Mouse (Mus musculus): ENCODE measurements around the gene Hadh. TPM values are rescaled to one million over a fixed set of nuclear protein-coding genes. Genes with fewer than 3 reads are reported as not detected.

Hadh gene
- polyA plus RNA-seq, 1 experiment from 2014 or later: 113 TPM

DNA sequence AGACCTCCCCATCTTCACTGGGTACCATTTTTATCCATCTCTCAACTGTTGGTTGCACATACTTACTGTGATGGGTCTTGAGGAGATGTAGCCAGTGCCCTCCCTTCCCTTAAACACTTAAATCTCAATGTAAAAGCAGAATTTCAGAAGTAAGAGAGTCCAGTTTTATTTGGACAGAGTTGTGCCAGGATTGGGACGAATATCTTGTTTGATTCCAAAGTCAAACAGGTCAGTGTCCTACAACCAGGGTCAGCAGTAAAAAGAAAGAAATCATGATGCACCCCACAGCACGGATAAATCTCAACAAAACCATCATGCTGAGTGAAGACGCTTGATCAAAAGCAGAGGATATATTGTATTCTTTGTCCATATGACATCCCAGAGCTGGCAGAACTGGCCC, 35.9 kb upstream of the Hadh start:
- Histone ChIP-seq H3K4me2 (no peak overlapping the region), H3K9me3 (ENCODE audit: low read depth, low read length) (peaks cover 12% of the 10 kb centered on the region; the same call in 1 of the 2 replicates), H3K4me3 (ENCODE audit: low read depth, low read length) (no peak overlapping the region), H3K4me1 (ENCODE audit: insufficient read depth) (no peaks in the 10 kb centered on the region), H3K27ac (ENCODE audit: low read depth) (no peak overlapping the region), H3K27me3 (ENCODE audit: insufficient read depth, low read length) (no peaks in the 10 kb centered on the region), H3K9ac (no peak overlapping the region), H3K36me3 (ENCODE audit: insufficient read depth) (no peaks in the 10 kb centered on the region)
- TF ChIP-seq CTCF (IDR thresholded peaks at IDR 0.05; ENCODE audit: low read depth): no peak
- no peak for ATAC-seq (ENCODE audit: insufficient read depth)
- 88% methylated on average over 3 of the region's 3 CpGs for WGBS
- DNase-seq: no peak

DNA sequence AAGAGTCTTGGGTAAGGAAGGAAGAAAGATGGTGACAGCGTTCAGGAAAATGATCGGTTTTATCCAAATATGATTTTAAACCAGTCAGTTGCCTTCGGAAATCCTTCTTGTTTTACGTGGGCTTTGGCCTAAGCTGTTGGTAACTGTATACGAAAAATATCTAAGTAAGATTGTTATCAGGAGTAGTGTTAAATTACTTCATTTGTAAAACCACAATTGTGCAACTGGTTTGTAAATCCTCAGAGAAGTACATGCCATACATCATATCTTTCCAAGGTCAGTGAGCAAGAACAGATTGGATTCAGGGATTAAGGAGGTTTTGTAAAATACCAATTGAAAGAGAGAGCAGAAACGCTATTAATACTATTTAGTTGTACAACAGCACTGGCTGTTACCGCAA, 34.4 kb upstream of the Hadh start:
- H3K9me3 ChIP-seq (ENCODE audit: low read depth, low read length): peaks cover 12% of the 10 kb centered on the region; the same call in 1 of the 2 replicates
- H3K27me3 ChIP-seq (ENCODE audit: insufficient read depth, low read length): no peaks in the 10 kb centered on the region
- WGBS: 85% methylated on average over 7 of the region's 7 CpGs
- TF ChIP-seq CTCF (IDR thresholded peaks at IDR 0.05; ENCODE audit: low read depth): no peak
- no peak overlapping the region for H3K4me2 ChIP-seq
- no peak overlapping the region for H3K27ac ChIP-seq (ENCODE audit: low read depth)
- ATAC-seq (ENCODE audit: insufficient read depth) (no peak), DNase-seq (no peak)
- H3K36me3 ChIP-seq (ENCODE audit: insufficient read depth): no peaks in the 10 kb centered on the region
- H3K4me3 ChIP-seq (ENCODE audit: low read depth, low read length): no peak overlapping the region
- no peaks in the 10 kb centered on the region for H3K4me1 ChIP-seq (ENCODE audit: insufficient read depth)
- no peak overlapping the region for H3K9ac ChIP-seq

DNA sequence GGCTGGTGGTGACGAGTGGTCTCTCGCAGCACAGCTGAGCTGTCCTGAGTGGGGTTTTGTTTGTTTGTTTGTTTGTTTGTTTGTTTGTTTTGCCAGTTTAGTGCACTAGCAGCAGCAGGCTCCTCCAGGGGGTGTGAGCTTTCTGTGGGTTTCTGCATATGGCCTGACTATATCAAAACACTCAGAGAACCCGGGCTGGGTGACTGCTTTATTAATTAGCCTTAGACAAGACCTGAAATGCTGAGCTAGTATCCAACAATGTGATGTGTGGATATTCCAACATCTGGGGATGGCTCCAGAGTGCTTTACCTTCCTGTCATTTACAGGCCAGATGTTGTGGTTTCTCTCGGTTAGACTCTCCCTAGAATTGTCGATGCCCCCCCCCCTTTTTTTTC, 31.4 kb upstream of the Hadh start:
- peak overlapping the region; percentile 100 for H3K4me2 ChIP-seq
- no peaks in the 10 kb centered on the region for H3K36me3 ChIP-seq (ENCODE audit: insufficient read depth)
- peak overlapping the region; percentile 69 for H3K4me3 ChIP-seq (ENCODE audit: low read depth, low read length)
- no peaks in the 10 kb centered on the region for H3K9me3 ChIP-seq (ENCODE audit: low read depth, low read length)
- no peak for TF ChIP-seq CTCF (IDR thresholded peaks at IDR 0.05; ENCODE audit: low read depth)
- no peak overlapping the region for H3K9ac ChIP-seq
- no peaks in the 10 kb centered on the region for H3K27me3 ChIP-seq (ENCODE audit: insufficient read depth, low read length)
- WGBS: 19% methylated on average over 5 of the region's 5 CpGs
- H3K27ac ChIP-seq (ENCODE audit: low read depth): no peak overlapping the region
- DNase-seq (no peak), ATAC-seq (ENCODE audit: insufficient read depth) (no peak)
- H3K4me1 ChIP-seq (ENCODE audit: insufficient read depth): no peaks in the 10 kb centered on the region

DNA sequence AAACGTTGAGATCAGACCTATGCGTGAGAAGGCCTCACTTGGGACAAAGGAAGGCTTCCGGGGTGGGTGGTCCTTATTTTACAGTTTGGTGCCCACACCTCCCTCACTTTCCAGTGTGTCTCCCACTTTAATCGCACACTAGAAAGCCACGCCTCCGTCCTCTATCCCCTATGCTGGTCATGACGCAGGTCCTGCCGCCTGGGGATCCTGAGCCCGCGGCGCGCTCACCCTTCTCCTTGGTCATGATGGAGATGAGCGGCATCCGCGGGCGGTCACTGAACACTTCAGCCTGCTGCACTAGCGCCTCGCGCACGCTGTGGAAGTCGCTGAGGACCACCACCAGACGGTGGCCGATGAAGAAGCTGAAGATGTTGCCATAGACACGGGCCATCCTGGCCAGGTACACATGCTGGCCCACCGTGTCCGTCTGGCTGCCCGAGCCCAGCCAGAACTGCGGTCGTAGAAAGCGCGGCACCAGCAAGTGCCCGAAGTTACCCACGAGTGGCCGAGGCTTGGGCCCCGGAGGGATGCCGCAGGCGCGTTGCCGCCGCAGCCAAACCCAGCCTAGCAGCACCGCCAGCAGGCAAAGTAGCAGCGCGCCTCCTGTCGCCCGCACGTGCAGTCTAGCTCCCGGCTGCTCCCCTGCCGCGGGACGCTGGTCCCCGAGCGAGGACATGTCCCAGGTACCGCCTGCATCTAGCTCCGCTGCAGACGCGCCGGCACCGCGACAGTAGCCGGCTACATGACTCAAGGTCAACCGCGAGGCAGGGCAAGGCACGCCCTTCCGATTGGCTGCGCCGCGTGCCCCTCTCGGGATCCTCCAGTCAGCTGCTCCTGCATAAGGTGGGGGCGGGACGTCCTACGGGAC, 30.8 kb upstream of the Hadh start, which contains the start of gene Cyp2u1:
TSS of gene Cyp2u1 (minus strand) at position 776 of the 868 bp plus-strand sequence.
- H3K9ac ChIP-seq: peak within 1 kb of the TSS; percentile 57
- peak; percentile 92 for DNase-seq
- H3K4me3 ChIP-seq (ENCODE audit: low read depth, low read length): peak within 1 kb of the TSS; percentile 69
- peak within 1 kb of the TSS; percentile 100 for H3K4me2 ChIP-seq
- no peaks in the 10 kb centered on the region for H3K36me3 ChIP-seq (ENCODE audit: insufficient read depth)
- no peaks in the 10 kb centered on the region for H3K9me3 ChIP-seq (ENCODE audit: low read depth, low read length)
- H3K4me1 ChIP-seq (ENCODE audit: insufficient read depth): no peaks in the 10 kb centered on the region
- no peaks in the 10 kb centered on the region for H3K27me3 ChIP-seq (ENCODE audit: insufficient read depth, low read length)
- peak; percentile 38 for TF ChIP-seq CTCF (IDR thresholded peaks at IDR 0.05; ENCODE audit: low read depth)
- WGBS: under 1% methylated on average over 71 of the region's 71 CpGs
- ATAC-seq (ENCODE audit: insufficient read depth): peak; percentile 97
- peak within 1 kb of the TSS; percentile 42; the same call in 1 of the 2 replicates for H3K27ac ChIP-seq (ENCODE audit: low read depth)

DNA sequence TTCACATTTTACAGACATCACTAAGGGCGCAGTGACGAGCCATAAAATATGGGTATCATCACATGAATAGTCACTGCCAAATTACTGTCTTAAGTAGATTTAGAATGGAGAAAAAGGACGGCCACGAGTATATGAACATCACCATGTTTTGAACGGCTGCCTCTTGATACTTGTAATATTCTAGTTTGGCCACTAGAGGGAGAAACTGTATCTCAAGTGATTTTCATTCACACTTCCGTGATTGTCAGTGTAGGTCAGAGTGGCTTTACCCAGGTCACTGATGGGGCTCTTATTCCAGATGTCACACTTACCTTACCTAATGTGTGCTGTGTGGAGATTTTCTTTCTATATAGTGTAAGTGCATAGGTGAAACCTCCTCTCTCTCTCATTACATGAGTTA, 28.0 kb upstream of the Hadh start:
- WGBS: 6% methylated on average over 6 of the region's 6 CpGs
- ATAC-seq (ENCODE audit: insufficient read depth) (no peak), DNase-seq (peak; percentile 82)
- H3K9ac ChIP-seq: no peak overlapping the region
- H3K4me1 ChIP-seq (ENCODE audit: insufficient read depth): peaks cover 9% of the 10 kb centered on the region; the same call in 1 of the 2 replicates
- H3K27me3 ChIP-seq (ENCODE audit: insufficient read depth, low read length): no peaks in the 10 kb centered on the region
- H3K9me3 ChIP-seq (ENCODE audit: low read depth, low read length): no peaks in the 10 kb centered on the region
- no peak overlapping the region for H3K27ac ChIP-seq (ENCODE audit: low read depth)
- H3K36me3 ChIP-seq (ENCODE audit: insufficient read depth): no peaks in the 10 kb centered on the region
- no peak overlapping the region for H3K4me3 ChIP-seq (ENCODE audit: low read depth, low read length)
- H3K4me2 ChIP-seq: no peak overlapping the region
- TF ChIP-seq CTCF (IDR thresholded peaks at IDR 0.05; ENCODE audit: low read depth): peak; percentile 82

DNA sequence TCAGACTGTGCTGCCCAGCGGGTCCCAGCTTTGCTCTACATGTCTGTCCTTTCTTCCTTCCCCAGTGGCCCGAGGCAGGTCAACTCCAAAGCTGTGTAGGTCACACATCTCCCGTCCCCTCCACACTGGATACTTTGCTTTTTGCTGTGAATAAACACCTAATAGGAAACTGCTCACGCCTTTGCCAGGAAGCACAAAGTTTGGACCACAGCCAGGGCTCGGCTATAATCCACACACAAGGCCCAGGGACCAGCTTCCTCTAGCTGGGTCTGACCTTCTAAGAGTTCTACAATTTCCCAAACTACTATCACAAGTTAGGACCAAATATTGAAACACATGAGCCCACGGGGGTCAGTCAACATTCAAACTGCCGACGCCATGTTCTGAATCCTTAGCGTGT, 27.2 kb upstream of the Hadh start:
- no peaks in the 10 kb centered on the region for H3K36me3 ChIP-seq (ENCODE audit: insufficient read depth)
- no peaks in the 10 kb centered on the region for H3K9me3 ChIP-seq (ENCODE audit: low read depth, low read length)
- TF ChIP-seq CTCF (IDR thresholded peaks at IDR 0.05; ENCODE audit: low read depth): no peak
- H3K27ac ChIP-seq (ENCODE audit: low read depth): no peak overlapping the region
- peak; percentile 42 for DNase-seq
- no peak overlapping the region for H3K4me2 ChIP-seq
- WGBS: 72% methylated on average over 9 of the region's 9 CpGs
- no peak for ATAC-seq (ENCODE audit: insufficient read depth)
- H3K4me3 ChIP-seq (ENCODE audit: low read depth, low read length): no peak overlapping the region
- no peak overlapping the region for H3K9ac ChIP-seq
- H3K4me1 ChIP-seq (ENCODE audit: insufficient read depth): peaks cover 9% of the 10 kb centered on the region; the same call in 1 of the 2 replicates
- H3K27me3 ChIP-seq (ENCODE audit: insufficient read depth, low read length): no peaks in the 10 kb centered on the region

DNA sequence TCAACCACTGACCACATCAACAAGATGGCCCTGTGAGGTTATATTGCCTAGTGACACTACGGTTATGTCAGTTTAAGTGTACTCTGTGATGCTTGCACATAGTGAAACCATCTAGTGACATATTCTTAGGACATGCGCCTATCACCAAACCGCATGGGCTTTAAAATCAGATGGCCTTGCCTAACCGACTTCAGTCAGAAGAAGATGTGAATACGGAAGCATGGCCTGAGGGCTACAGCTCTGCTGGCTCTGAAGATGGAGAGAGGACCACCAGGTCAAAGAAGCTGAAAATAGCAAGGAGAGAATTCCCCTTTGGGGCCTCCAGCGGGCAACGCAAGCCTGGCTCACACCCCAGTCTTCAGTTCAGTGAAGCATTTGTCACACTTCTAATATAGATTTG, 25.0 kb upstream of the Hadh start:
- WGBS: 83% methylated on average over 7 of the region's 7 CpGs

More for the DNA sequence above, 25.0 kb upstream of the Hadh start:
- TF ChIP-seq CTCF (IDR thresholded peaks at IDR 0.05; ENCODE audit: low read depth): no peak
- no peaks in the 10 kb centered on the region for H3K36me3 ChIP-seq (ENCODE audit: insufficient read depth)
- H3K27ac ChIP-seq (ENCODE audit: low read depth): no peak overlapping the region
- DNase-seq (no peak), ATAC-seq (ENCODE audit: insufficient read depth) (no peak)
- no peaks in the 10 kb centered on the region for H3K27me3 ChIP-seq (ENCODE audit: insufficient read depth, low read length)
- H3K4me2 ChIP-seq: no peak overlapping the region
- H3K9ac ChIP-seq: no peak overlapping the region
- H3K4me3 ChIP-seq (ENCODE audit: low read depth, low read length): no peak overlapping the region
- peaks cover 9% of the 10 kb centered on the region; the same call in 1 of the 2 replicates for H3K4me1 ChIP-seq (ENCODE audit: insufficient read depth)
- H3K9me3 ChIP-seq (ENCODE audit: low read depth, low read length): no peaks in the 10 kb centered on the region
